In genomic region chr12:69456746-69457145, GRCm38 (mm10) we compare ENCODE assay signal across 10 mouse cellular contexts.
DNase-seq lines count a peak whose midpoint lies in the region; ATAC-seq lines count a peak whose summit lies in the region.
"Had no signal": no experiment of that assay in that cellular context is flagged by ENCODE, and none has a peak within 500 bp of the region (broad histone marks: within the 10 kb centered on the region; RNA-seq: fewer than 3 reads in every experiment).

No protein-coding gene starts in this region.

- DNase-seq in frontal cortex, postnatal 10 days (ENCODE audit: low spot score in 2 of 2) = no peak
- peak; percentile 38 for DNase-seq in right cerebral cortex, postnatal 25 days
- DNase-seq in right cerebral cortex, postnatal 4 days = no peak
- peak; percentile 68 to 70 for DNase-seq in cerebellum, postnatal 36 days
- no peak for DNase-seq in kidney, postnatal 25 days
- DNase-seq in testis, postnatal 14 days (ENCODE audit: low spot score) = no peak
- DNase-seq in ovary, postnatal 10 days (ENCODE audit: low spot score) = no peak
- DNase-seq: lung, postnatal 4 days had no signal

- ATAC-seq in frontal cortex, adult (ENCODE audit: low TSS enrichment) = peak; percentile 75
- ATAC-seq: midbrain, embryonic 16.5 days had no signal

Comparison
In these comparisons a context has a peak if more than half of its experiments do, and no peak if none do; other contexts are left out.
1. DNase-seq: peak in right cerebral cortex, postnatal 25 days (single experiment) and cerebellum, postnatal 36 days (2 of 2); none in frontal cortex, postnatal 10 days (0 of 2), right cerebral cortex, postnatal 4 days (single experiment), kidney, postnatal 25 days (0 of 2), testis, postnatal 14 days (single experiment) and ovary, postnatal 10 days (single experiment).